Mouse (Mus musculus): ENCODE measurements around the gene Pde6c. TPM values are rescaled to one million over a fixed set of nuclear protein-coding genes. Genes with fewer than 3 reads are reported as not detected.

Gene Pde6c
- 0.06 TPM in 1 of 2 replicates, not detected in the other for polyA plus RNA-seq (2014; fragmentation: Nextera tagmentation; extraction: Ambion mirVana)

DNA sequence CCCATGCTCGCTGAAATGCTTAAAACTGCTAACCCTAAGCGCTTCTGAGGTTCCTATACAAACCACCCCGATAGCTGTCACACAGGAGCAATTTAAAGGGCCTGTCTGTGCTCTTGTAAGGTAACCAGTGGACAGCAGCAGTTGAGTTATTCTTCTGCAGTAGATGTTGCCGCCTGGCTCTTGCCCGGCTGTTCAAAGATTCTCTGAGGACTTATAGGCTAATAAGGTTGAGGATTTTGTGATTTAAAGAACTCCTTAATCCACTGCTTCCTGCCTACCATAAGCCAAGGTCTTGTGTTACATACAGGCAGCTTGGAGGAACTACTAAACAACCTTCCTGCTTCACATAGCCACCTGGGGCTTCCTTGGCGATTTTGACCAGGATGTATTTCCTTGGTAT is at the start of gene Pde6c:
TSS of gene Pde6c (plus strand) at position 301 of the 400 bp plus-strand sequence.
- Histone ChIP-seq H3K9me3 (replicated peaks; ENCODE audit: control insufficient read depth, low read length) (no peaks in the 10 kb centered on the region), H3K36me3 (ENCODE audit: control insufficient read depth, insufficient read depth, low read length) (no peaks in the 10 kb centered on the region), H3K9ac (ENCODE audit: low read depth, low read length) (no peak within 1 kb of the TSS), H3K4me2 (no peak within 1 kb of the TSS), H3K27me3 (ENCODE audit: control insufficient read depth, insufficient read depth, low read length) (no peaks in the 10 kb centered on the region), H3K4me3 (ENCODE audit: low read depth, low read length) (no peak within 1 kb of the TSS), H3K27ac (ENCODE audit: low read depth, low read length) (no peak within 1 kb of the TSS), H3K4me1 (ENCODE audit: control insufficient read depth, insufficient read depth, low read length) (peaks cover 3% of the 10 kb centered on the region; the same call in 1 of the 2 replicates)
- 78% methylated on average over 6 of the region's 6 CpGs for WGBS (ENCODE audit: insufficient replicate concordance)
- no peak for ATAC-seq (replicated peaks; ENCODE audit: insufficient number of reproducible peaks, low FRiP score, low TSS enrichment)

GRCm38 (mm10) chr19:38082931-38083525 is 49.6 kb upstream of the Pde6c start:
- 58% methylated on average over 5 of the region's 5 CpGs for WGBS (ENCODE audit: insufficient replicate concordance)
- H3K27me3 ChIP-seq (ENCODE audit: control insufficient read depth, insufficient read depth, low read length) = no peaks in the 10 kb centered on the region
- no peaks in the 10 kb centered on the region for H3K9me3 ChIP-seq (replicated peaks; ENCODE audit: control insufficient read depth, low read length)
- H3K4me1 ChIP-seq (ENCODE audit: control insufficient read depth, insufficient read depth, low read length) = no peaks in the 10 kb centered on the region
- no peak overlapping the region for H3K4me3 ChIP-seq (ENCODE audit: low read depth, low read length)
- no peaks in the 10 kb centered on the region for H3K36me3 ChIP-seq (ENCODE audit: control insufficient read depth, insufficient read depth, low read length)
- H3K27ac ChIP-seq (ENCODE audit: low read depth, low read length) = no peak overlapping the region
- ATAC-seq (replicated peaks; ENCODE audit: insufficient number of reproducible peaks, low FRiP score, low TSS enrichment) = no peak
- H3K4me2 ChIP-seq = no peak overlapping the region
- H3K9ac ChIP-seq (ENCODE audit: low read depth, low read length) = no peak overlapping the region

DNA sequence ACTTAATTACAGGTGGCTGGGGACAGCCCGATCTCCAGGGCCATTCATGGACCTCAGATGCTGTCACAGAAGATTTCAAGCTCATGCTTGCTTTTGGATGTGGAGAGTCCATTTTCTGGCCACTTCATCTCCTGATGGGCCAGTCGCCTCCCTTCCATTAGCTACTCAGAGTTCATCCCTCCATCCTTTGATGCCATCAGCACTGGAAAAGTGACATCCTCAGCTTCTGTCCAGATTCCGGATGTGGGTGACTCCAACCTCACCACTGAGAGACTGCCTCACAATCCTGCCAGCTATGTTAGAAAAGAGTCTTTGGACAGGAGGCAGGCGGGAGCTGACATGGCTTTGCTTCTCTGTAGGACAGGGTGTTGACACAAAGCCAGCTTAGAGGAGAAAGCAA is 46.7 kb upstream of the Pde6c start:
- H3K9me3 ChIP-seq (replicated peaks; ENCODE audit: control insufficient read depth, low read length) = no peaks in the 10 kb centered on the region
- H3K4me1 ChIP-seq (ENCODE audit: control insufficient read depth, insufficient read depth, low read length) = no peaks in the 10 kb centered on the region
- no peaks in the 10 kb centered on the region for H3K36me3 ChIP-seq (ENCODE audit: control insufficient read depth, insufficient read depth, low read length)
- no peak overlapping the region for H3K4me3 ChIP-seq (ENCODE audit: low read depth, low read length)
- no peak overlapping the region for H3K4me2 ChIP-seq
- H3K27me3 ChIP-seq (ENCODE audit: control insufficient read depth, insufficient read depth, low read length) = no peaks in the 10 kb centered on the region
- no peak overlapping the region for H3K9ac ChIP-seq (ENCODE audit: low read depth, low read length)
- WGBS (ENCODE audit: insufficient replicate concordance) = 78% methylated on average over 4 of the region's 4 CpGs
- no peak for ATAC-seq (replicated peaks; ENCODE audit: insufficient number of reproducible peaks, low FRiP score, low TSS enrichment)
- H3K27ac ChIP-seq (ENCODE audit: low read depth, low read length) = no peak overlapping the region

DNA sequence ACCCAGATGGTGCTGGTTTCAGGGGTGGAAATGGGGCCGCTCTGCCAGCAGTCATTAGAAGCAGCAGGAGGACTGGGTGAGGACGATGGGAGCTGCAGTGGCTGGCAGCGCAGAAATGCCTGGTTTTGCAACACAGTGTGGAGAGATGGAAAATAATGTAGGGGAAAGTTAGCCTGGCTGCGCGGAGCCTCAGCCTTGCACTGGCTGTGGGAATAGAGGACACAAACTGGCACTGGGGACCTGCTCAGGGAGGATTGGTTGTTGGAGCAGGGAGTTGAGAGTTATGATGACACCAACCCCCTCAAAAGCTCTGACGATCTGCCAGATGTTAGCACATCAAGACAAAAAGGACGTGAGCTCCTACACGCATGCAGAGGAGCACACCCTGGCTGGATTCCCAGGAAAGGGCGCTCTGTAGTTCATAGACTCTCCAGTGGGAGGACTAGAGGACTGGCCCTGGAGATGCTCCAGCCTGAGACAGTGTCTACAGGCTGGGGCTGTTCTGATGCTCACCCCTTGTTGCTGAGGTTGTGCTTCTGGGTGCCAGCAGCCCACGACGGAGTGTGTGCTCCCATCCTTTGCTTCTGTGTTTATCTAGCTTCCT is 45.5 kb upstream of the Pde6c start:
- no peaks in the 10 kb centered on the region for H3K4me1 ChIP-seq (ENCODE audit: control insufficient read depth, insufficient read depth, low read length)
- no peaks in the 10 kb centered on the region for H3K36me3 ChIP-seq (ENCODE audit: control insufficient read depth, insufficient read depth, low read length)
- no peak overlapping the region for H3K4me2 ChIP-seq
- no peaks in the 10 kb centered on the region; the same call in 1 of the 2 replicates for H3K27me3 ChIP-seq (ENCODE audit: control insufficient read depth, insufficient read depth, low read length)
- H3K4me3 ChIP-seq (ENCODE audit: low read depth, low read length) = no peak overlapping the region
- no peak overlapping the region for H3K9ac ChIP-seq (ENCODE audit: low read depth, low read length)
- no peak overlapping the region for H3K27ac ChIP-seq (ENCODE audit: low read depth, low read length)
- ATAC-seq (replicated peaks; ENCODE audit: insufficient number of reproducible peaks, low FRiP score, low TSS enrichment) = no peak
- H3K9me3 ChIP-seq (replicated peaks; ENCODE audit: control insufficient read depth, low read length) = no peaks in the 10 kb centered on the region
- 52% methylated on average over 11 of the region's 11 CpGs for WGBS (ENCODE audit: insufficient replicate concordance)

DNA sequence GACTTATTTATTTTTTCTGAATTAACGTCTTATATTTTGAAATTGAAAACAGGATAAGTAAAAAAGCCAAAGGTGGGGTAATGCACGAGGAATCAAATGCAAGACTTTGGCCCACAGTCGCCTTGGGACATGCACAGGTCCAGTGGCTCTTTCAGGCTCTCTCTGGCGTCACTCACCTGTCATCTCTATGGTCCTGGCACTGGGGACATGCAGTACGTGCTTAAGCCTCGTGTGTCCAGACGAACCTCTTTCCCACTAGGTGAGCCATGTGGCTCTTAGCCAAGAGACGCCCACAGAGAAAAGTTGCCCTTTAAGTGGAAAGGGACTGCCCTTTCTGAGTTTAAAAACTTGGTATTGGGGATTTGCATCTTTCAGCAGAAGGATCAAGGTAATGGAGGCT is 43.2 kb upstream of the Pde6c start:
- no peak for ATAC-seq (replicated peaks; ENCODE audit: insufficient number of reproducible peaks, low FRiP score, low TSS enrichment)
- Histone ChIP-seq H3K36me3 (ENCODE audit: control insufficient read depth, insufficient read depth, low read length) (no peaks in the 10 kb centered on the region), H3K4me3 (ENCODE audit: low read depth, low read length) (no peak overlapping the region), H3K27ac (ENCODE audit: low read depth, low read length) (no peak overlapping the region), H3K4me2 (no peak overlapping the region), H3K9ac (ENCODE audit: low read depth, low read length) (no peak overlapping the region), H3K27me3 (ENCODE audit: control insufficient read depth, insufficient read depth, low read length) (peaks cover 9% of the 10 kb centered on the region), H3K9me3 (replicated peaks; ENCODE audit: control insufficient read depth, low read length) (no peaks in the 10 kb centered on the region), H3K4me1 (ENCODE audit: control insufficient read depth, insufficient read depth, low read length) (no peaks in the 10 kb centered on the region)
- 66% methylated on average over 8 of the region's 8 CpGs for WGBS (ENCODE audit: insufficient replicate concordance)

DNA sequence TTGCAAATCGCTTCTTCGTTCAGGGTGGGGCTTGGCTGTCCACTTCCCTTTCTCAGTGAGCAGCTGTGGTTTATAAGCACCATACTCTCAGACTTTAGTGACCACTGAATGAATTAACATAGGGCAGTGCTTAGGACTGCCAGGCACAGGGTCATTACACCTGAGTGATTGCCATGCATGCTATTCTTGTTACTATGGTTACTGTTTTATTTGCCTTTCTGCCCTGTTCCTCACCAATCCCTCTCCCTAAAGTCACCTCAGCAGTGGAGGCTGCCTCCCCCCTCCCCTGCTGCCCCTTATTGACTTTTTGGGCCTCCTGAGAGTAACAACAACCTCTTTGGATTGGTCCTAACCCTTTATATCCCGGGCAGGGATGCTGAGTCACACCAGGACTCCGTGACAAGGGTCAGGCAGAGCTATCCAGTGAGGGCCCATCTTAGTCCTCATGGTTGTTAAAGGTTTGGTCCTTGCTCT is 41.0 kb upstream of the Pde6c start:
- Histone ChIP-seq H3K36me3 (ENCODE audit: control insufficient read depth, insufficient read depth, low read length) (no peaks in the 10 kb centered on the region), H3K9me3 (replicated peaks; ENCODE audit: control insufficient read depth, low read length) (no peaks in the 10 kb centered on the region), H3K4me1 (ENCODE audit: control insufficient read depth, insufficient read depth, low read length) (no peaks in the 10 kb centered on the region), H3K4me2 (no peak overlapping the region), H3K27me3 (ENCODE audit: control insufficient read depth, insufficient read depth, low read length) (peaks cover 27% of the 10 kb centered on the region), H3K27ac (ENCODE audit: low read depth, low read length) (no peak overlapping the region), H3K4me3 (ENCODE audit: low read depth, low read length) (no peak overlapping the region), H3K9ac (ENCODE audit: low read depth, low read length) (no peak overlapping the region)
- ATAC-seq (replicated peaks; ENCODE audit: insufficient number of reproducible peaks, low FRiP score, low TSS enrichment) = no peak
- WGBS (ENCODE audit: insufficient replicate concordance) = 64% methylated on average over 4 of the region's 4 CpGs

- no peaks in the 10 kb centered on the region for H3K36me3 ChIP-seq (ENCODE audit: control insufficient read depth, insufficient read depth, low read length)
- no peak overlapping the region for H3K4me3 ChIP-seq (ENCODE audit: low read depth, low read length)
- no peaks in the 10 kb centered on the region for H3K4me1 ChIP-seq (ENCODE audit: control insufficient read depth, insufficient read depth, low read length)
- H3K27ac ChIP-seq (ENCODE audit: low read depth, low read length) = no peak overlapping the region
- no peaks in the 10 kb centered on the region for H3K9me3 ChIP-seq (replicated peaks; ENCODE audit: control insufficient read depth, low read length)
- no peak for ATAC-seq (replicated peaks; ENCODE audit: insufficient number of reproducible peaks, low FRiP score, low TSS enrichment)
- no peak overlapping the region for H3K9ac ChIP-seq (ENCODE audit: low read depth, low read length)
- WGBS (ENCODE audit: insufficient replicate concordance) = 9% methylated on average over 4 of the region's 4 CpGs
- peaks cover 60% of the 10 kb centered on the region for H3K27me3 ChIP-seq (ENCODE audit: control insufficient read depth, insufficient read depth, low read length)
- no peak overlapping the region for H3K4me2 ChIP-seq
These were observed 36.4 kb upstream of the Pde6c start for GRCm38 (mm10) chr19:38096231-38096630.

DNA sequence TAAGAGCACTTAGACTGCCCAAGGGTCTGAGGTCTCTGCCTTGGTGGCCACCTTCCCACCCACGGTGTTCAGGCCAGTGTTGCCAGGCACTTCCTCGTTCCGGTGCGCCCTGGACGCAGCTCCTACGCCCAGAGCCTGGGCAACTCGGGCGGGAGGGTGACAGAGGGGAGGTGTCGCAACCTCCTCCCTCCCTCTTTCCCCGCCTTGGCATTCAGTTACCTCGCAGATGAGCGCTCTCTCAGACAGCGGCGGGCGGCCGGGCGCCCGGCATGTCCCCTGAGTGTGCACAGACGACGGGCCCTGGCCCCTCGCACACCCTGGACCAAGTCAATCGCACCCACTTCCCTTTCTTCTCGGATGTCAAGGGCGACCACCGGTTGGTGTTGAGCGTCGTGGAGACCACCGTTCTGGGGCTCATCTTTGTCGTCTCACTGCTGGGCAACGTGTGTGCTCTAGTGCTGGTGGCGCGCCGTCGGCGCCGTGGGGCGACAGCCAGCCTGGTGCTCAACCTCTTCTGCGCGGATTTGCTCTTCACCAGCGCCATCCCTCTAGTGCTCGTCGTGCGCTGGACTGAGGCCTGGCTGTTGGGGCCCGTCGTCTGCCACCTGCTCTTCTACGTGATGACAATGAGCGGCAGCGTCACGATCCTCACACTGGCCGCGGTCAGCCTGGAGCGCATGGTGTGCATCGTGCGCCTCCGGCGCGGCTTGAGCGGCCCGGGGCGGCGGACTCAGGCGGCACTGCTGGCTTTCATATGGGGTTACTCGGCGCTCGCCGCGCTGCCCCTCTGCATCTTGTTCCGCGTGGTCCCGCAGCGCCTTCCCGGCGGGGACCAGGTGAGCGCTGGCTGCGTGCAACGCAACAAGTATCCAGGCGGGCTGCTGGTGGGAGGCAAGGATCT is 35.5 kb upstream of the Pde6c start, which contains the start of gene Ffar4:
TSS of gene Ffar4 (plus strand) at position 214 of the 901 bp plus-strand sequence.
- no peak within 1 kb of the TSS for H3K27ac ChIP-seq (ENCODE audit: low read depth, low read length)
- peaks cover 60% of the 10 kb centered on the region for H3K27me3 ChIP-seq (ENCODE audit: control insufficient read depth, insufficient read depth, low read length)
- peak within 1 kb of the TSS; percentile 19 for H3K4me3 ChIP-seq (ENCODE audit: low read depth, low read length)
- no peak within 1 kb of the TSS for H3K9ac ChIP-seq (ENCODE audit: low read depth, low read length)
- ATAC-seq (replicated peaks; ENCODE audit: insufficient number of reproducible peaks, low FRiP score, low TSS enrichment) = no peak
- H3K9me3 ChIP-seq (replicated peaks; ENCODE audit: control insufficient read depth, low read length) = no peaks in the 10 kb centered on the region
- H3K36me3 ChIP-seq (ENCODE audit: control insufficient read depth, insufficient read depth, low read length) = no peaks in the 10 kb centered on the region
- H3K4me1 ChIP-seq (ENCODE audit: control insufficient read depth, insufficient read depth, low read length) = no peaks in the 10 kb centered on the region
- WGBS (ENCODE audit: insufficient replicate concordance) = under 1% methylated on average over 77 of the region's 77 CpGs
- peak within 1 kb of the TSS; percentile 61 for H3K4me2 ChIP-seq
